In genomic region chr9:21328041-21328440, GRCm38 (mm10) we compare ENCODE assay signal across 11 mouse cellular contexts. TPM values are rescaled to one million over a fixed set of nuclear protein-coding genes. Genes with fewer than 3 reads are reported as not detected.
DNase-seq lines count a peak whose midpoint lies in the region; ATAC-seq and TF ChIP-seq lines count a peak whose summit lies in the region.
"Had no signal": no experiment of that assay in that cellular context is flagged by ENCODE, and none has a peak within 500 bp of the region (broad histone marks: within the 10 kb centered on the region; RNA-seq: fewer than 3 reads in every experiment).

No protein-coding gene starts in this region.

- H3K9me3 ChIP-seq in limb, embryonic 10.5 days (replicated peaks): no peaks in the 10 kb centered on the region
- no peaks in the 10 kb centered on the region for H3K9me3 ChIP-seq in hindbrain, embryonic 16.5 days (ENCODE audit: control insufficient read depth, low read length)
- no peaks in the 10 kb centered on the region for H3K9me3 ChIP-seq in midbrain, embryonic 13.5 days
- H3K9me3 ChIP-seq: hindbrain, embryonic 13.5 days had no signal

- no peak for TF ChIP-seq CTCF in spleen, adult 2 months (IDR thresholded peaks at IDR 0.05; ENCODE audit: extremely low read depth, insufficient read depth, insufficient read length, insufficient replicate concordance)

- ATAC-seq in activated CD4-positive, CD25-positive, alpha-beta regulatory T cell, adult 4 months: peak; percentile 81
- ATAC-seq in monocyte, adult 5-6 weeks (replicated peaks; ENCODE audit: insufficient number of reproducible peaks, low FRiP score, low TSS enrichment, poor library complexity, severe bottlenecking): peak; percentile 78
- ATAC-seq in hindbrain, embryonic 16.5 days: no peak
- no peak for ATAC-seq in midbrain, embryonic 13.5 days

- peak overlapping the region; percentile 39; the same call in 1 of the 2 replicates for H3K4me3 ChIP-seq in spleen, adult 2 months (ENCODE audit: extremely low read depth, insufficient read depth, insufficient read length)
- no peak overlapping the region for H3K4me3 ChIP-seq in limb, embryonic 10.5 days
- no peak overlapping the region for H3K4me3 ChIP-seq in hindbrain, embryonic 16.5 days (ENCODE audit: low read length)
- H3K4me3 ChIP-seq in midbrain, embryonic 13.5 days (replicated peaks): no peak overlapping the region
- H3K4me3 ChIP-seq: hindbrain, embryonic 13.5 days had no signal

- H3K27ac ChIP-seq in spleen, adult 2 months (ENCODE audit: insufficient read depth, low read length): peak overlapping the region; percentile 94
- H3K27ac ChIP-seq in limb, embryonic 10.5 days: no peak overlapping the region
- H3K27ac ChIP-seq in hindbrain, embryonic 16.5 days (ENCODE audit: low read depth, low read length): no peak overlapping the region
- H3K27ac ChIP-seq in midbrain, embryonic 13.5 days: no peak overlapping the region
- H3K27ac ChIP-seq: hindbrain, embryonic 13.5 days had no signal

- peaks cover 79% of the 10 kb centered on the region; the same call in 1 of the 2 replicates for H3K4me1 ChIP-seq in spleen, adult 2 months (ENCODE audit: control insufficient read depth, insufficient read depth, insufficient read length)
- peaks cover 12% of the 10 kb centered on the region for H3K4me1 ChIP-seq in limb, embryonic 10.5 days
- peaks cover 2% of the 10 kb centered on the region; the same call in 1 of the 2 replicates for H3K4me1 ChIP-seq in hindbrain, embryonic 16.5 days (ENCODE audit: control insufficient read depth, insufficient read depth, low read depth, low read length)
- peaks cover 22% of the 10 kb centered on the region for H3K4me1 ChIP-seq in midbrain, embryonic 13.5 days (replicated peaks)

- no peak for TF ChIP-seq POLR2A in spleen, adult 2 months (IDR thresholded peaks at IDR 0.05; ENCODE audit: low read depth, low read length)

- no peak overlapping the region for H3K4me2 ChIP-seq in hindbrain, embryonic 16.5 days (ENCODE audit: low read length)
- H3K4me2 ChIP-seq in midbrain, embryonic 13.5 days (replicated peaks): no peak overlapping the region
- H3K4me2 ChIP-seq: hindbrain, embryonic 13.5 days had no signal

- no peaks in the 10 kb centered on the region for H3K27me3 ChIP-seq in spleen, adult 2 months (ENCODE audit: control insufficient read depth, insufficient read depth, low read length)
- H3K27me3 ChIP-seq in limb, embryonic 10.5 days (ENCODE audit: low read depth, poor library complexity, severe bottlenecking): no peaks in the 10 kb centered on the region
- H3K27me3 ChIP-seq in hindbrain, embryonic 16.5 days (replicated peaks; ENCODE audit: control insufficient read depth, insufficient read depth, low read length): no peaks in the 10 kb centered on the region
- no peaks in the 10 kb centered on the region for H3K27me3 ChIP-seq in midbrain, embryonic 13.5 days
- H3K27me3 ChIP-seq: hindbrain, embryonic 13.5 days had no signal

- no peaks in the 10 kb centered on the region for H3K36me3 ChIP-seq in spleen, adult 2 months (ENCODE audit: control insufficient read depth, insufficient read depth, low read length)
- peaks cover 31% of the 10 kb centered on the region for H3K36me3 ChIP-seq in limb, embryonic 10.5 days
- no peaks in the 10 kb centered on the region for H3K36me3 ChIP-seq in hindbrain, embryonic 16.5 days (ENCODE audit: control insufficient read depth, insufficient read depth, low read length)
- peaks cover 7% of the 10 kb centered on the region; the same call in 1 of the 2 replicates for H3K36me3 ChIP-seq in midbrain, embryonic 13.5 days

- H3K9ac ChIP-seq in hindbrain, embryonic 16.5 days (ENCODE audit: low read depth, low read length): no peak overlapping the region
- no peak overlapping the region for H3K9ac ChIP-seq in midbrain, embryonic 13.5 days (replicated peaks)
- H3K9ac ChIP-seq: hindbrain, embryonic 13.5 days had no signal

- WGBS in spleen, adult 2 months: 4% methylated on average over 3 of the region's 3 CpGs
- 74% methylated on average over 3 of the region's 3 CpGs for WGBS in limb, embryonic 10.5 days
- 83% methylated on average over 3 of the region's 3 CpGs for WGBS in hindbrain, embryonic 16.5 days
- WGBS in midbrain, embryonic 13.5 days: 84% methylated on average over 3 of the region's 3 CpGs

- DNase-seq in spleen, adult 2 months (ENCODE audit: low read depth in 1 of 2, low spot score in 2 of 2): peak; percentile 55 to 81
- DNase-seq in spleen, postnatal 14 days (ENCODE audit: low spot score in 2 of 2): no peak
- DNase-seq in limb, embryonic 10.5 days (ENCODE audit: low spot score): no peak
- DNase-seq: kidney, postnatal 14 days; lung, adult 2 months had no signal

RNA-seq across cellular contexts. Expression of gene Slc44a2, which starts 7.5 kb away (rescaled TPM):
- 166 and 184 TPM in 2 replicates for polyA plus RNA-seq in spleen, adult 2 months (2012; rRNA removed)
- polyA plus RNA-seq in activated CD4-positive, CD25-positive, alpha-beta regulatory T cell, adult 4 months (2017; shearing (Covaris generic)): 100 to 1,000 TPM; 181 to 194 TPM
- 230 to 297 TPM (median 259 TPM) in 3 replicates for total RNA-seq in monocyte, adult 5-6 weeks (2017)
- 68.5 and 81.1 TPM in 2 replicates for polyA plus RNA-seq in limb, embryonic 10.5 days (2016; fragmentation: Nextera tagmentation; extraction: Ambion mirVana)
- polyA plus RNA-seq in hindbrain, embryonic 16.5 days (2015; fragmentation: Nextera tagmentation; extraction: Ambion mirVana): 63.9 and 78.0 TPM in 2 replicates
- polyA plus RNA-seq in midbrain, embryonic 13.5 days (2015; fragmentation: Nextera tagmentation; extraction: Ambion mirVana): 61.6 and 63.1 TPM in 2 replicates

RNA-seq across cellular contexts. Expression of gene Ap1m2, which starts 15.9 kb away (rescaled TPM):
- polyA plus RNA-seq in spleen, adult 2 months (2012; rRNA removed): 2.0 and 2.5 TPM in 2 replicates
- 1 to 10 TPM in 1 of 2 experiments, under 1 TPM in 1; 0.84 to 1.5 TPM for polyA plus RNA-seq in activated CD4-positive, CD25-positive, alpha-beta regulatory T cell, adult 4 months (2017; shearing (Covaris generic))
- total RNA-seq in monocyte, adult 5-6 weeks (2017): 1.6 to 2.0 TPM (median 1.8 TPM) in 3 replicates
- polyA plus RNA-seq in limb, embryonic 10.5 days (2016; fragmentation: Nextera tagmentation; extraction: Ambion mirVana): 7.8 and 8.6 TPM in 2 replicates
- polyA plus RNA-seq in hindbrain, embryonic 16.5 days (2015; fragmentation: Nextera tagmentation; extraction: Ambion mirVana): 2.8 and 2.9 TPM in 2 replicates
- 0.23 and 0.34 TPM in 2 replicates for polyA plus RNA-seq in midbrain, embryonic 13.5 days (2015; fragmentation: Nextera tagmentation; extraction: Ambion mirVana)
- total RNA-seq: gastrocnemius, adult 8-10 months had no signal

RNA-seq across cellular contexts. Expression of gene Cdkn2d, which starts 36.8 kb away (rescaled TPM):
- polyA plus RNA-seq in spleen, adult 2 months (2012; rRNA removed): 87.4 and 115 TPM in 2 replicates
- polyA plus RNA-seq in activated CD4-positive, CD25-positive, alpha-beta regulatory T cell, adult 4 months (2017; shearing (Covaris generic)): 100 to 1,000 TPM; 142 to 158 TPM
- 58.8 to 83.6 TPM (median 66.5 TPM) in 3 replicates for total RNA-seq in monocyte, adult 5-6 weeks (2017)
- 32.7 and 38.0 TPM in 2 replicates for polyA plus RNA-seq in limb, embryonic 10.5 days (2016; fragmentation: Nextera tagmentation; extraction: Ambion mirVana)
- polyA plus RNA-seq in hindbrain, embryonic 16.5 days (2015; fragmentation: Nextera tagmentation; extraction: Ambion mirVana): 121 and 138 TPM in 2 replicates
- polyA plus RNA-seq in midbrain, embryonic 13.5 days (2015; fragmentation: Nextera tagmentation; extraction: Ambion mirVana): 79.6 and 81.3 TPM in 2 replicates

RNA-seq across cellular contexts. Expression of gene Ilf3, which starts 39.6 kb away (rescaled TPM):
- 54.2 and 59.6 TPM in 2 replicates for polyA plus RNA-seq in spleen, adult 2 months (2012; rRNA removed)
- 100 to 1,000 TPM in 1 of 2 experiments, 10 to 100 TPM in 1; 96.0 to 122 TPM for polyA plus RNA-seq in activated CD4-positive, CD25-positive, alpha-beta regulatory T cell, adult 4 months (2017; shearing (Covaris generic))
- 47.3 to 58.8 TPM (median 54.8 TPM) in 3 replicates for total RNA-seq in monocyte, adult 5-6 weeks (2017)
- polyA plus RNA-seq in limb, embryonic 10.5 days (2016; fragmentation: Nextera tagmentation; extraction: Ambion mirVana): 320 and 362 TPM in 2 replicates
- polyA plus RNA-seq in hindbrain, embryonic 16.5 days (2015; fragmentation: Nextera tagmentation; extraction: Ambion mirVana): 186 and 210 TPM in 2 replicates
- 312 and 327 TPM in 2 replicates for polyA plus RNA-seq in midbrain, embryonic 13.5 days (2015; fragmentation: Nextera tagmentation; extraction: Ambion mirVana)

RNA-seq across cellular contexts. Expression of gene Kri1, which starts 40.3 kb away (rescaled TPM):
- 40.8 and 43.1 TPM in 2 replicates for polyA plus RNA-seq in spleen, adult 2 months (2012; rRNA removed)
- polyA plus RNA-seq in activated CD4-positive, CD25-positive, alpha-beta regulatory T cell, adult 4 months (2017; shearing (Covaris generic)): 10 to 100 TPM; 20.8 to 26.1 TPM
- 91.2 to 154 TPM (median 120 TPM) in 3 replicates for total RNA-seq in monocyte, adult 5-6 weeks (2017)
- polyA plus RNA-seq in limb, embryonic 10.5 days (2016; fragmentation: Nextera tagmentation; extraction: Ambion mirVana): 18.9 and 19.1 TPM in 2 replicates
- 14.5 and 16.8 TPM in 2 replicates for polyA plus RNA-seq in hindbrain, embryonic 16.5 days (2015; fragmentation: Nextera tagmentation; extraction: Ambion mirVana)
- polyA plus RNA-seq in midbrain, embryonic 13.5 days (2015; fragmentation: Nextera tagmentation; extraction: Ambion mirVana): 20.3 and 21.6 TPM in 2 replicates

Comparison
In these comparisons a context has a peak if more than half of its experiments do, and no peak if none do; other contexts are left out.
1. DNase-seq: peak in spleen, adult 2 months (2 of 2); none in spleen, postnatal 14 days (0 of 2) and limb, embryonic 10.5 days (single experiment).
2. ATAC-seq: peak in activated CD4-positive, CD25-positive, alpha-beta regulatory T cell, adult 4 months (single experiment) and monocyte, adult 5-6 weeks (single experiment); none in hindbrain, embryonic 16.5 days (single experiment) and midbrain, embryonic 13.5 days (single experiment).